Mouse (Mus musculus) liver, postnatal 0 days (tissue): ENCODE measurements around the gene Clp1. TPM values are rescaled to one million over a fixed set of nuclear protein-coding genes. Genes with fewer than 3 reads are reported as not detected.
A peak's percentile ranks its signal among the peaks of the same experiment; 100 is the strongest.

ENCODE experiments used
- ATAC-seq: fragments of 200-750 bp; cut with Nextera tagmentation; 2 replicates; pipeline ENCODE4 v1.8.0; 2017; ENCODE audit warnings: mild to moderate bottlenecking, moderate library complexity
- DNase-seq: peaks from one replicate; pipeline ENCODE4 v3.0.0-alpha.2; 2016
- H3K27ac ChIP-seq: fragments of 300-500 bp; sonication (generic); 2 replicates; pipeline ENCODE4 v1.5.1; 2014; ENCODE audit warnings: antibody characterized with exemption, moderate library complexity, mild to moderate bottlenecking, low read depth
- H3K27me3 ChIP-seq: fragments of 300-500 bp; sonication (generic); 2 replicates; pipeline ENCODE4 v1.6.1; 2014; ENCODE audit warnings: low read length, control low read depth, mixed read lengths; ENCODE audit not compliant: insufficient read depth
- H3K36me3 ChIP-seq: fragments of 300-500 bp; sonication (generic); replicated peaks from 2 replicates; pipeline ENCODE4 v1.6.1; 2014; ENCODE audit warnings: mild to moderate bottlenecking, control low read depth, low read length, moderate library complexity, mixed read lengths; ENCODE audit not compliant: insufficient read depth
- H3K4me1 ChIP-seq: fragments of 300-500 bp; sonication (generic); 2 replicates; pipeline ENCODE4 v1.6.1; 2014; ENCODE audit warnings: antibody characterized with exemption, mild to moderate bottlenecking, control low read depth; ENCODE audit not compliant: insufficient read depth
- H3K4me2 ChIP-seq: fragments of 300-500 bp; sonication (generic); 2 replicates; pipeline ENCODE4 v1.6.1; 2014; ENCODE audit warnings: low read depth, mild to moderate bottlenecking, low read length, moderate library complexity, mixed read lengths
- H3K4me3 ChIP-seq: fragments of 300-500 bp; sonication (generic); 2 replicates; pipeline ENCODE4 v1.5.1; 2014; ENCODE audit warnings: low read depth, low read length
- H3K9ac ChIP-seq: fragments of 300-500 bp; sonication (generic); replicated peaks from 2 replicates; pipeline ENCODE4 v1.6.1; 2014; ENCODE audit warnings: mild to moderate bottlenecking, moderate library complexity
- H3K9me3 ChIP-seq: fragments of 300-500 bp; sonication (generic); 2 replicates; pipeline ENCODE4 v1.6.1; 2016; ENCODE audit warnings: mild to moderate bottlenecking, control low read depth, low read length, mixed read lengths
- CTCF ChIP-seq: sonication (generic); IDR thresholded peaks from 2 replicates; pipeline ENCODE4 v1.5.1; 2016; ENCODE audit warnings: antibody characterized with exemption, low read depth
- EP300 ChIP-seq: IDR thresholded peaks from 2 replicates; pipeline ENCODE4 v1.6.1; 2016; ENCODE audit warnings: antibody characterized with exemption, low read depth, mild to moderate bottlenecking
- WGBS: fragments of 180-500 bp; shearing (Covaris S2); extraction: QIAGEN DNeasy Blood & Tissue Kit; methylation state at CpG from one replicate; pipeline ENCODE4 v1.1.7; 2014; ENCODE audit not compliant: insufficient replicate concordance; 5-methylcytosine and 5-hydroxymethylcytosine counted together
- polyA plus RNA-seq: library from polyadenylated mRNA; unstranded; fragments of >200 nt; fragmentation: Nextera tagmentation; extraction: Ambion mirVana; gene quantifications from 2 replicates; pipeline ENCODE4 v1.2.1, GENCODE M21; 2015

Clp1 gene
- 31.7 and 32.1 TPM in 2 replicates for polyA plus RNA-seq

GRCm38 (mm10) chr2:84727172-84727858, at the start of gene Clp1:
Gene Clp1 (minus strand): TSS chr2:84727350.
- TF ChIP-seq CTCF (0 out of 2 replicates have a peak, but pooled peaks have one; percentile 8), EP300 (peak; percentile 47; the same call in 1 of the 2 replicates)
- WGBS, result under 1% methylated on average over 39 of the region's 39 CpGs
- DNase-seq (peak; percentile 98), ATAC-seq (peak; percentile 97)
- H3K27ac ChIP-seq, result peak within 1 kb of the TSS; percentile 84
- peaks cover 42% of the 10 kb centered on the region for H3K4me1 ChIP-seq
- peak within 1 kb of the TSS; percentile 70 for H3K9ac ChIP-seq
- peak within 1 kb of the TSS; percentile 62 for H3K4me3 ChIP-seq
- peaks cover 30% of the 10 kb centered on the region for H3K36me3 ChIP-seq
- no peaks in the 10 kb centered on the region for H3K9me3 ChIP-seq
- no peaks in the 10 kb centered on the region for H3K27me3 ChIP-seq
- peak within 1 kb of the TSS; percentile 80 for H3K4me2 ChIP-seq

GRCm38 (mm10) chr2:84775665-84776064, 48.5 kb upstream of the Clp1 start:
- peaks cover 12% of the 10 kb centered on the region for H3K4me1 ChIP-seq
- no peak for TF ChIP-seq EP300
- TF ChIP-seq CTCF, result no peak
- H3K27ac ChIP-seq, result peak overlapping the region; percentile 70
- H3K9ac ChIP-seq, result no peak overlapping the region
- DNase-seq (no peak), ATAC-seq (no peak)
- peaks cover 2% of the 10 kb centered on the region; the same call in 1 of the 2 replicates for H3K27me3 ChIP-seq
- H3K36me3 ChIP-seq, result 0 out of 2 replicates have a peak, but pooled peaks cover 4% of the 10 kb centered on the region
- H3K4me3 ChIP-seq, result no peak overlapping the region
- H3K9me3 ChIP-seq, result no peaks in the 10 kb centered on the region
- WGBS, result 57% methylated on average over 6 of the region's 6 CpGs
- 0 out of 2 replicates have a peak overlapping the region, but pooled peaks have one; percentile 69 for H3K4me2 ChIP-seq

- Histone ChIP-seq H3K4me2 (peak within 1 kb of the TSS; percentile 69), H3K36me3 (0 out of 2 replicates have a peak, but pooled peaks cover 4% of the 10 kb centered on the region), H3K9ac (peak within 1 kb of the TSS; percentile 54), H3K27me3 (peaks cover 2% of the 10 kb centered on the region; the same call in 1 of the 2 replicates), H3K4me1 (peaks cover 12% of the 10 kb centered on the region), H3K27ac (peak within 1 kb of the TSS; percentile 70), H3K9me3 (no peaks in the 10 kb centered on the region), H3K4me3 (peak within 1 kb of the TSS; percentile 48)
- WGBS, result 62% methylated on average over 9 of the region's 9 CpGs
- DNase-seq, result peak; percentile 63
- ATAC-seq, result peak; percentile 88
- no peak for TF ChIP-seq EP300
- TF ChIP-seq CTCF, result no peak
Observed at GRCm38 (mm10) chr2:84775241-84775640, 48.1 kb upstream of the Clp1 start, which contains the start of gene Serping1. Gene Serping1 (minus strand): TSS chr2:84775444.

- no peaks in the 10 kb centered on the region for H3K9me3 ChIP-seq
- peaks cover 4% of the 10 kb centered on the region; the same call in 1 of the 2 replicates for H3K36me3 ChIP-seq
- WGBS, result 27% methylated on average over 15 of the region's 15 CpGs
- H3K4me2 ChIP-seq, result peak overlapping the region; percentile 69
- no peak for TF ChIP-seq CTCF
- no peak for TF ChIP-seq EP300
- peak overlapping the region; percentile 54 for H3K9ac ChIP-seq
- peak overlapping the region; percentile 70 for H3K27ac ChIP-seq
- peak; percentile 63 for DNase-seq
- H3K4me1 ChIP-seq, result peaks cover 12% of the 10 kb centered on the region
- peak overlapping the region; percentile 48 for H3K4me3 ChIP-seq
- peak; percentile 88 for ATAC-seq
- H3K27me3 ChIP-seq, result peaks cover 2% of the 10 kb centered on the region; the same call in 1 of the 2 replicates
Observed at GRCm38 (mm10) chr2:84774751-84775150, 47.6 kb upstream of the Clp1 start.

- H3K27me3 ChIP-seq, result peaks cover 2% of the 10 kb centered on the region; the same call in 1 of the 2 replicates
- peak overlapping the region; percentile 69 for H3K4me2 ChIP-seq
- no peak overlapping the region for H3K4me3 ChIP-seq
- no peaks in the 10 kb centered on the region for H3K9me3 ChIP-seq
- TF ChIP-seq EP300 (no peak), CTCF (no peak)
- H3K4me1 ChIP-seq, result peaks cover 12% of the 10 kb centered on the region
- H3K36me3 ChIP-seq, result peaks cover 8% of the 10 kb centered on the region; the same call in 1 of the 2 replicates
- DNase-seq, result no peak
- H3K27ac ChIP-seq, result no peak overlapping the region
- WGBS, result 64% methylated on average over 5 of the region's 5 CpGs
- H3K9ac ChIP-seq, result no peak overlapping the region; the same call in 1 of the 2 replicates
- no peak for ATAC-seq
Observed at GRCm38 (mm10) chr2:84773195-84773594, 46.0 kb upstream of the Clp1 start.

GRCm38 (mm10) chr2:84772454-84772853, 45.3 kb upstream of the Clp1 start:
- TF ChIP-seq EP300, result no peak
- no peak for TF ChIP-seq CTCF
- Histone ChIP-seq H3K4me2 (no peak overlapping the region), H3K9ac (no peak overlapping the region), H3K36me3 (peaks cover 8% of the 10 kb centered on the region; the same call in 1 of the 2 replicates), H3K27ac (no peak overlapping the region), H3K9me3 (no peaks in the 10 kb centered on the region), H3K27me3 (peaks cover 2% of the 10 kb centered on the region; the same call in 1 of the 2 replicates), H3K4me3 (no peak overlapping the region), H3K4me1 (peaks cover 12% of the 10 kb centered on the region)
- no peak for DNase-seq
- no peak for ATAC-seq
- WGBS, result 72% methylated on average over 4 of the region's 4 CpGs
